Mouse (Mus musculus): Measurements from ENCODE around the gene Cacna1c.

GRCm38 (mm10) chr6:118777457-118777856 lies 418.8 kb downstream of the Cacna1c start:
- TF ChIP-seq CTCF (IDR thresholded peaks at IDR 0.05; ENCODE audit: low read depth, low read length): no peak
- TF ChIP-seq POLR2A (IDR thresholded peaks at IDR 0.05; ENCODE audit: insufficient read depth, low read length): no peak

All from ES-Bruce4 (cell line).